Mouse (Mus musculus) MEL (cell line): ENCODE results near the gene Inpp4b.
A peak's percentile ranks its signal among the peaks of the same experiment; 100 is the strongest.
"Not testable (repeated sequence)": the region's sequence is repeated elsewhere in the genome, so short reads cannot be mapped to it uniquely, and the experiment has no call there.

Source experiments
- BHLHE40 ChIP-seq: IDR thresholded peaks from 2 replicates; pipeline ENCODE4 v1.6.1; 2012; ENCODE audit warnings: low read depth, mild to moderate bottlenecking, inconsistent platforms, low read length, improper control_type of control experiment, borderline replicate concordance
- ELF1 ChIP-seq: IDR thresholded peaks from 2 replicates; pipeline ENCODE4 v1.6.1; 2014; ENCODE audit warnings: low read depth, mild to moderate bottlenecking, inconsistent platforms, low read length, improper control_type of control experiment, moderate library complexity
- EP300 ChIP-seq, 2 experiments: IDR thresholded peaks; 2 replicates each; pipeline ENCODE4 v1.6.1; 2011; ENCODE audit warnings: improper control_type of control experiment in 2 of 2, low read length in 2 of 2, low read depth in 1 of 2, mild to moderate bottlenecking in 1 of 2
- RCOR1 ChIP-seq: IDR thresholded peaks from 2 replicates; pipeline ENCODE4 v1.6.1; 2012; ENCODE audit warnings: low read depth, mild to moderate bottlenecking, inconsistent platforms, low read length, improper control_type of control experiment
- TBP ChIP-seq: IDR thresholded peaks from 2 replicates; pipeline ENCODE4 v1.8.0; 2011; ENCODE audit warnings: low read depth, low read length, improper control_type of control experiment
- TCF12 ChIP-seq: IDR thresholded peaks from 2 replicates; pipeline ENCODE4 v1.6.1; 2014; ENCODE audit warnings: low read depth, mild to moderate bottlenecking, inconsistent platforms, low read length, improper control_type of control experiment, moderate library complexity

DNA sequence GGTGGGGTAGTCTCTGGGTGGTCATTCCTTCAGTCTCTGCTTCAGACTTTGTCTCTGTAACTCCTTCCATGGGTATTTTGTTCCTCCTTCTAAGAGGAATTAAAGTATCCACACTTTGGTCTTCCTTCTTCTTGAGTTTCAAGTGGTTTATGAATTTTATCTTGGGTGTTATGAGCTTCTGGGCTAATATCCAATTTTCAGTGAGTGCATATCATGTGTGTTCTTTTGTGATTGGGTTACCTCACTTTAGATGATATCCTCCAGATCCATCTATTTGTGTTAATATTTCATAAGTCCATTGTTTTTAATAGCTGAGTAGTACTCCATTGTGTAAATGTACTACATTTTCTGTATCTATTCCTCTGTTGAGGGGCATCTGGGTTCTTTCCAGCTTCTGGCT is 467.1 kb downstream of the Inpp4b start:
- TF ChIP-seq RCOR1, result peak; percentile 42; the same call in 1 of the 2 replicates
- not testable (repeated sequence) for TF ChIP-seq TBP, ELF1, BHLHE40
- TF ChIP-seq EP300 (IDR thresholded peaks at IDR 0.05; ENCODE audit: low read depth in 1 of 2, low read length in 2 of 2), result peak; percentile 58 to 70; a peak in 3 of 4 replicates
- peak; percentile 56; the same call in 1 of the 2 replicates for TF ChIP-seq TCF12
